Mouse (Mus musculus) hindbrain, embryonic 14.5 days (tissue): ENCODE measurements around the gene Islr. TPM values are rescaled to one million over a fixed set of nuclear protein-coding genes. Genes with fewer than 3 reads are reported as not detected.

Experiments
- ATAC-seq: fragments of 200-750 bp; cut with Nextera tagmentation; 2 replicates; pipeline ENCODE4 v1.8.0; 2017; ENCODE audit warnings: moderate number of reproducible peaks, mild to moderate bottlenecking, moderate TSS enrichment, moderate library complexity; ENCODE audit not compliant: low FRiP score
- DNase-seq: peaks from one replicate; pipeline ENCODE4 v3.0.0-alpha.2; 2015; ENCODE audit warnings: low spot score
- H3K27ac ChIP-seq: fragments of 300-500 bp; sonication (generic); 2 replicates; pipeline ENCODE4 v1.5.1; 2014; ENCODE audit warnings: mild to moderate bottlenecking, moderate library complexity
- H3K27me3 ChIP-seq: fragments of 300-500 bp; sonication (generic); 2 replicates; pipeline ENCODE4 v1.6.1; 2014; ENCODE audit warnings: mild to moderate bottlenecking, low read length, mixed read lengths; ENCODE audit not compliant: control insufficient read depth, insufficient read depth
- H3K36me3 ChIP-seq: fragments of 300-500 bp; sonication (generic); replicated peaks from 2 replicates; pipeline ENCODE4 v1.6.1; 2014; ENCODE audit not compliant: control insufficient read depth, insufficient read depth
- H3K4me1 ChIP-seq: fragments of 300-500 bp; sonication (generic); replicated peaks from 2 replicates; pipeline ENCODE4 v1.6.1; 2014; ENCODE audit warnings: antibody characterized with exemption, low read length, mixed read lengths; ENCODE audit not compliant: control insufficient read depth, insufficient read depth
- H3K4me2 ChIP-seq: fragments of 300-500 bp; sonication (generic); replicated peaks from 2 replicates; pipeline ENCODE4 v1.6.1; 2014; ENCODE audit warnings: mild to moderate bottlenecking, moderate library complexity
- H3K4me3 ChIP-seq: fragments of 300-500 bp; sonication (generic); replicated peaks from 2 replicates; pipeline ENCODE4 v1.5.1; 2014; ENCODE audit warnings: mild to moderate bottlenecking, low read length
- H3K9ac ChIP-seq: fragments of 300-500 bp; sonication (generic); 2 replicates; pipeline ENCODE4 v1.6.1; 2014
- H3K9me3 ChIP-seq: fragments of 300-500 bp; sonication (generic); 2 replicates; pipeline ENCODE4 v1.6.1; 2016; ENCODE audit warnings: low read length; ENCODE audit not compliant: control insufficient read depth
- WGBS: fragments of 180-500 bp; shearing (Covaris S2); extraction: QIAGEN DNeasy Blood & Tissue Kit; methylation state at CpG from one replicate; pipeline ENCODE4 v1.1.7; 2014; 5-methylcytosine and 5-hydroxymethylcytosine counted together
- polyA plus RNA-seq: library from polyadenylated mRNA; unstranded; fragments of >200 nt; fragmentation: Nextera tagmentation; extraction: Ambion mirVana; gene quantifications from 2 replicates; pipeline ENCODE4 v1.2.1, GENCODE M21; 2014

Islr gene
- polyA plus RNA-seq, 1 experiment from 2014 or later, result 34.8 TPM

GRCm38 (mm10) chr9:58145417-58145816 is 58.7 kb downstream of the Islr start:
- DNase-seq, result no peak
- H3K9ac ChIP-seq, result no peak overlapping the region
- WGBS, result 81% methylated on average over 5 of the region's 5 CpGs
- no peak for ATAC-seq
- H3K4me2 ChIP-seq, result no peak overlapping the region
- no peaks in the 10 kb centered on the region for H3K9me3 ChIP-seq
- no peaks in the 10 kb centered on the region for H3K4me1 ChIP-seq
- peaks cover 5% of the 10 kb centered on the region; the same call in 1 of the 2 replicates for H3K27me3 ChIP-seq
- H3K36me3 ChIP-seq, result no peaks in the 10 kb centered on the region
- H3K27ac ChIP-seq, result no peak overlapping the region
- no peak overlapping the region for H3K4me3 ChIP-seq

- H3K4me3 ChIP-seq, result no peak overlapping the region
- no peak overlapping the region for H3K27ac ChIP-seq
- no peak overlapping the region for H3K9ac ChIP-seq
- H3K9me3 ChIP-seq, result no peaks in the 10 kb centered on the region
- DNase-seq (no peak), ATAC-seq (no peak)
- no peaks in the 10 kb centered on the region; the same call in 1 of the 2 replicates for H3K4me1 ChIP-seq
- H3K27me3 ChIP-seq, result peaks cover 5% of the 10 kb centered on the region; the same call in 1 of the 2 replicates
- 75% methylated on average over 1 of the region's 1 CpGs for WGBS
- H3K36me3 ChIP-seq, result no peaks in the 10 kb centered on the region
- H3K4me2 ChIP-seq, result no peak overlapping the region
Measured at GRCm38 (mm10) chr9:58144664-58145063, 59.4 kb downstream of the Islr start.

GRCm38 (mm10) chr9:58143419-58143818 is 60.7 kb downstream of the Islr start:
- H3K4me3 ChIP-seq, result no peak overlapping the region
- no peak for DNase-seq
- no peaks in the 10 kb centered on the region; the same call in 1 of the 2 replicates for H3K4me1 ChIP-seq
- peaks cover 5% of the 10 kb centered on the region; the same call in 1 of the 2 replicates for H3K27me3 ChIP-seq
- WGBS, result 45% methylated on average over 7 of the region's 7 CpGs
- H3K36me3 ChIP-seq, result no peaks in the 10 kb centered on the region
- H3K9ac ChIP-seq, result no peak overlapping the region
- H3K27ac ChIP-seq, result no peak overlapping the region
- H3K9me3 ChIP-seq, result no peaks in the 10 kb centered on the region
- no peak overlapping the region for H3K4me2 ChIP-seq
- ATAC-seq, result no peak

- DNase-seq (no peak), ATAC-seq (no peak)
- Histone ChIP-seq H3K4me3 (no peak overlapping the region), H3K9me3 (no peaks in the 10 kb centered on the region), H3K9ac (no peak overlapping the region), H3K27me3 (peaks cover 5% of the 10 kb centered on the region; the same call in 1 of the 2 replicates), H3K27ac (no peak overlapping the region), H3K4me2 (no peak overlapping the region), H3K4me1 (no peaks in the 10 kb centered on the region; the same call in 1 of the 2 replicates), H3K36me3 (no peaks in the 10 kb centered on the region)
- WGBS, result 35% methylated on average over 6 of the region's 6 CpGs
Measured at GRCm38 (mm10) chr9:58139947-58140346, 64.2 kb downstream of the Islr start.

- Histone ChIP-seq H3K27ac (no peak overlapping the region), H3K4me3 (no peak overlapping the region), H3K36me3 (no peaks in the 10 kb centered on the region), H3K4me1 (no peaks in the 10 kb centered on the region; the same call in none of the 2 replicates), H3K9me3 (no peaks in the 10 kb centered on the region), H3K4me2 (no peak overlapping the region; the same call in 1 of the 2 replicates), H3K27me3 (peaks cover 7% of the 10 kb centered on the region; the same call in 1 of the 2 replicates), H3K9ac (no peak overlapping the region)
- ATAC-seq, result no peak
- WGBS, result 59% methylated on average over 2 of the region's 2 CpGs
- no peak for DNase-seq
Measured at GRCm38 (mm10) chr9:58135921-58136321, 68.2 kb downstream of the Islr start.

- 35% methylated on average over 7 of the region's 7 CpGs for WGBS
Measured at GRCm38 (mm10) chr9:58134906-58135305, 69.2 kb downstream of the Islr start.

GRCm38 (mm10) chr9:58133893-58134884 is 69.9 kb downstream of the Islr start:
- Histone ChIP-seq H3K9ac (no peak overlapping the region), H3K4me3 (no peak overlapping the region), H3K36me3 (no peaks in the 10 kb centered on the region), H3K27me3 (peaks cover 19% of the 10 kb centered on the region), H3K4me2 (no peak overlapping the region), H3K4me1 (peaks cover 4% of the 10 kb centered on the region), H3K9me3 (no peaks in the 10 kb centered on the region), H3K27ac (no peak overlapping the region)
- no peak for DNase-seq
- 13% methylated on average over 17 of the region's 17 CpGs for WGBS
- no peak for ATAC-seq

More at GRCm38 (mm10) chr9:58134906-58135305, 69.2 kb downstream of the Islr start:
- no peak overlapping the region for H3K4me3 ChIP-seq
- H3K4me2 ChIP-seq, result no peak overlapping the region
- no peak overlapping the region for H3K27ac ChIP-seq
- H3K4me1 ChIP-seq, result no peaks in the 10 kb centered on the region; the same call in none of the 2 replicates
- no peak overlapping the region for H3K9ac ChIP-seq
- H3K36me3 ChIP-seq, result no peaks in the 10 kb centered on the region
- no peaks in the 10 kb centered on the region for H3K9me3 ChIP-seq
- no peak for DNase-seq
- peaks cover 16% of the 10 kb centered on the region for H3K27me3 ChIP-seq
- no peak for ATAC-seq

- Histone ChIP-seq H3K4me3 (no peak overlapping the region), H3K9me3 (no peaks in the 10 kb centered on the region), H3K9ac (no peak overlapping the region), H3K4me1 (peaks cover 13% of the 10 kb centered on the region), H3K36me3 (no peaks in the 10 kb centered on the region), H3K4me2 (no peak overlapping the region), H3K27me3 (peaks cover 19% of the 10 kb centered on the region), H3K27ac (no peak overlapping the region)
- 68% methylated on average over 7 of the region's 7 CpGs for WGBS
- no peak for DNase-seq
- ATAC-seq, result no peak
Measured at GRCm38 (mm10) chr9:58131735-58132134, 72.4 kb downstream of the Islr start.

- Histone ChIP-seq H3K27me3 (peaks cover 19% of the 10 kb centered on the region), H3K36me3 (no peaks in the 10 kb centered on the region), H3K4me3 (no peak overlapping the region), H3K4me1 (peaks cover 13% of the 10 kb centered on the region), H3K9ac (no peak overlapping the region), H3K27ac (no peak overlapping the region), H3K9me3 (no peaks in the 10 kb centered on the region), H3K4me2 (no peak overlapping the region)
- DNase-seq (no peak), ATAC-seq (no peak)
- WGBS, result 47% methylated on average over 3 of the region's 3 CpGs
Measured at GRCm38 (mm10) chr9:58130909-58131308, 73.2 kb downstream of the Islr start.
